Mouse (Mus musculus) hindbrain, embryonic 12.5 days (tissue): ENCODE measurements around the gene Zfp941. TPM values are rescaled to one million over a fixed set of nuclear protein-coding genes. Genes with fewer than 3 reads are reported as not detected.

Experiments
- ATAC-seq: fragments of 200-750 bp; cut with Nextera tagmentation; 2 replicates; pipeline ENCODE4 v1.8.0; 2017; ENCODE audit warnings: moderate TSS enrichment; ENCODE audit not compliant: low FRiP score
- H3K27ac ChIP-seq: fragments of 300-500 bp; sonication (generic); 2 replicates; pipeline ENCODE4 v1.5.1; 2016; ENCODE audit warnings: mild to moderate bottlenecking
- H3K27me3 ChIP-seq: fragments of 300-500 bp; sonication (generic); 2 replicates; pipeline ENCODE4 v1.6.1; 2016; ENCODE audit warnings: mild to moderate bottlenecking
- H3K36me3 ChIP-seq: fragments of 300-500 bp; sonication (generic); 2 replicates; pipeline ENCODE4 v1.6.1; 2016; ENCODE audit warnings: mild to moderate bottlenecking
- H3K4me1 ChIP-seq: fragments of 300-500 bp; sonication (generic); 2 replicates; pipeline ENCODE4 v1.6.1; 2016
- H3K4me2 ChIP-seq: fragments of 300-500 bp; sonication (generic); replicated peaks from 2 replicates; pipeline ENCODE4 v1.6.1; 2016; ENCODE audit warnings: mild to moderate bottlenecking
- H3K4me3 ChIP-seq: fragments of 300-500 bp; sonication (generic); 2 replicates; pipeline ENCODE4 v1.5.1; 2016; ENCODE audit warnings: mild to moderate bottlenecking
- H3K9ac ChIP-seq: fragments of 300-500 bp; sonication (generic); 2 replicates; pipeline ENCODE4 v1.6.1; 2016; ENCODE audit warnings: mild to moderate bottlenecking, moderate library complexity
- H3K9me3 ChIP-seq: fragments of 300-500 bp; sonication (generic); replicated peaks from 2 replicates; pipeline ENCODE4 v1.6.1; 2016; ENCODE audit warnings: mild to moderate bottlenecking
- WGBS: fragments of 180-500 bp; shearing (Covaris S2); methylation state at CpG from one replicate; pipeline ENCODE4 v1.1.7; 2016; 5-methylcytosine and 5-hydroxymethylcytosine counted together
- polyA plus RNA-seq: library from polyadenylated mRNA; unstranded; fragments of >200 nt; fragmentation: Nextera tagmentation; extraction: Ambion mirVana; gene quantifications from 2 replicates; pipeline ENCODE4 v1.2.1, GENCODE M21; 2016

Zfp941 gene
- 12.3 and 13.4 TPM in 2 replicates for polyA plus RNA-seq

DNA sequence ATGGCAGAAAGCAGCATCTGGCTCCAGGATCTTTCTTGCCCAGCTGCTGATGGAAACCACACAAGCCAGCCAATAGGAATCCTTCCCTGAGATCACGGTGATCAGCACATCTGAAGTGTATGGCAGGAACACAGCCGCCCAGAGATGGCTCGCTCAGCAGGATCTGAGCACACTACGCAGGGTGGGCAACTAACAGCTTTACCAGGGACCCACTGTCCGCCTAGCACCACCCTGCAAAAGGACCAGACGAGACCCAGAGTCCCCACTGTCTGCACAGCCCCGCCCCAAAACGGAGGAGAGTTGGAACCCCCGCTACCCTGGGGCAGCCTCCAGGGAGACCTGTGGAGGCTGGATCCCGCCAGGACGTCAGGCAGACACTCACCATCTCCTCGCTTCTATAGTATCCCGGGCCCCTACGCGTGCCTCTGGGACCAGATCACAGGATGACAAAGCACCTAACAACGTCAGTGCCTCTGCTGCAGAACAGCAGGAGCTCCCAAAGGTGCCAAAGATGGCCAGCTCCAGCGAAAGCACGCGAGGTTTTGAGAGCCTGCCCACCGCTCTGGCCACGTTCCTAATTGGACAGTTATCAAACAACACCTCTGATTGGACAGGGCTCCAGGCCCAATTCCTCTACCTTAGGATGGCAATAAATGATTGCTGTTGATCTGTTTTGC lies at the start of gene Zfp941:
TSS of gene Zfp941 (minus strand) at position 526 of the 677 bp plus-strand sequence.
- Histone ChIP-seq H3K4me3 (peak within 1 kb of the TSS; percentile 55), H3K27ac (peak within 1 kb of the TSS; percentile 83), H3K4me2 (peak within 1 kb of the TSS; percentile 65), H3K36me3 (no peaks in the 10 kb centered on the region), H3K9me3 (no peaks in the 10 kb centered on the region), H3K27me3 (no peaks in the 10 kb centered on the region), H3K4me1 (peaks cover 2% of the 10 kb centered on the region; the same call in 1 of the 2 replicates), H3K9ac (peak within 1 kb of the TSS; percentile 72)
- ATAC-seq = peak; percentile 94
- 3% methylated on average over 21 of the region's 21 CpGs for WGBS

DNA sequence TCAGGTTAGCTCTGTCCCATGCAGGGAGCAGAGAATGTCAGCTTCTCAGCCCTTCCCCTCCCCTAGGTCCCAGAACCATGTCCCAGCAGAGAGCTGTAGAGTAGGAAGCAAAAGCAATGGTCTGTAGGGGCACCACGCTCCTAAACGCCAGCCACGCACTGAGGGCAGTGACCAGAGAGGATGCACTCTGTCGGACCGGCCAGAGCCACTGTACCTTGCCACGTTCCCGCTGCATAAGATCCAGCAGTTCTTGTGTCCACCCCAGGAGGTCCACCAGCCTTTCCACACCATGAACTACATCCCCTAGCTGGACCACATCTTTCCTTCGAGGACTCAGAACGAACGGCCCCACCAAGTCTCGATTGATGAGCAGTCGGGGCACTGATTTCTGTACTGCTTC lies 42.8 kb upstream of the Zfp941 start:
- WGBS = 90% methylated on average over 12 of the region's 12 CpGs
- no peak overlapping the region for H3K9ac ChIP-seq
- H3K27ac ChIP-seq = no peak overlapping the region
- H3K9me3 ChIP-seq = no peaks in the 10 kb centered on the region
- H3K4me1 ChIP-seq = peaks cover under 1% of the 10 kb centered on the region; the same call in 1 of the 2 replicates
- no peak overlapping the region for H3K4me3 ChIP-seq
- H3K27me3 ChIP-seq = no peaks in the 10 kb centered on the region
- no peak overlapping the region for H3K4me2 ChIP-seq
- ATAC-seq = no peak
- H3K36me3 ChIP-seq = peaks cover 61% of the 10 kb centered on the region

DNA sequence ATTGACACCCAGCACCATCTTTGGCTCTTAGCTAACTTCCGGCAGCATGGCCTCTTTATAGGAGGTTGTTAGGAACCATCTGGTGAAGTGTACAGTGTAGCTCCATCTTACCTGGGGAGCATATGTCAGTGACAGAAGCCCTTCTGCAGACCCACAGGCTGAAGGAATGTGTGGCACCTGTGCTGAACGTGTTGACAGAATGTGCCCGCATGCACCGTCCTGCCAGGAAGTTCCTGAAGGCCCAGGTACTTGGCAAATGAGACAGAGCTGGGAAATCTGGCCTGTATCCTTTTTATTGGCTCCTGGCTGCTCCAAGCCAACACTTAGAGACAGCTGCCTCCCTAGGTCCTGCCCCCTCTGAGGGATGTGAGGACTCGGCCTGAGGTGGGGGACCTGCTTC lies 38.8 kb upstream of the Zfp941 start:
- H3K27ac ChIP-seq = no peak overlapping the region
- no peak overlapping the region for H3K4me3 ChIP-seq
- H3K27me3 ChIP-seq = no peaks in the 10 kb centered on the region
- H3K4me1 ChIP-seq = peaks cover 22% of the 10 kb centered on the region
- WGBS = 92% methylated on average over 5 of the region's 5 CpGs
- no peak overlapping the region for H3K4me2 ChIP-seq
- no peak for ATAC-seq
- no peak overlapping the region for H3K9ac ChIP-seq
- peaks cover 63% of the 10 kb centered on the region for H3K36me3 ChIP-seq
- H3K9me3 ChIP-seq = no peaks in the 10 kb centered on the region

DNA sequence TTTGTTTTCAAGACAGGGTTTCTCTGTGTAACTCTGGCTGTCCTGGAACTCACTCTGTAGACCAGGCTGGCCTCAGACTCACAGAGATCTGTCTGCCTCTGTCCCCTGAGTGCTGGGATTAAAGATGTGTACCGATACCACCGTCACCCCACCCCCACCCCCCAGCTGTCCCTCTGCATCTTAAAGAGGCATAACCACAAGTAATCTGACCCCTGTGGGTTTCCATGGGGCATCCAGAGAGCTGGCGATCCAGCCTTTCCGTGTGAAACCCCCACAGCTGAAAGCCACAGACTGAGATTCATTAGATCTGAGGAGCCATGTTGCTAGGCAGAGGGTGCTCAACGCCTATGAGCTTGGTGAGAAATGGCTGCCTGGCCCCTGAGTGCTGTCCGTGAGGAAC lies 38.0 kb upstream of the Zfp941 start:
- no peak overlapping the region for H3K4me2 ChIP-seq
- H3K4me1 ChIP-seq = peaks cover 29% of the 10 kb centered on the region
- no peak overlapping the region for H3K27ac ChIP-seq
- no peak for ATAC-seq
- H3K27me3 ChIP-seq = no peaks in the 10 kb centered on the region
- no peak overlapping the region for H3K4me3 ChIP-seq
- peaks cover 63% of the 10 kb centered on the region for H3K36me3 ChIP-seq
- no peaks in the 10 kb centered on the region for H3K9me3 ChIP-seq
- 68% methylated on average over 6 of the region's 6 CpGs for WGBS
- H3K9ac ChIP-seq = no peak overlapping the region

DNA sequence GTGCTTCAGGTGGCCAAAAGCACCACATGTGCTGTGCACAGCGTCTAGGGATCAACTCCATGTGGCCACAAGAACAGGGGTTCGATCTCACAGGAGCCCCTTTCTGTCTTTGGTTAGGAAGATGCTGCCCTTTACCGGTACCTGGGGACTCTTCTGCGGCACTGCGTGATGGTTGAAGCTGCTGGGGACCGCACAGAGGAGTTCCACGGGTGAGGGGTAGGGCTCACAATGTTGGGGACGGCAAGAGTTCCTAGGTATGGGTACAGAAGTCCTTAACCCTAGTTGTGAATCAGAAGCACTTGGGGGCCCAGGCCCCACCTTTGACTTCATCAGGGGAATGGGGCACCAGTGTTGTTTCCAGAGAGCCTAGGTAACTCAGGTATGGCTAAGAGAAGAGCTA lies 36.8 kb upstream of the Zfp941 start:
- peaks cover 63% of the 10 kb centered on the region for H3K36me3 ChIP-seq
- peak overlapping the region; percentile 75 for H3K4me3 ChIP-seq
- no peak for ATAC-seq
- H3K9ac ChIP-seq = peak overlapping the region; percentile 95
- H3K4me2 ChIP-seq = peak overlapping the region; percentile 99
- H3K4me1 ChIP-seq = peaks cover 31% of the 10 kb centered on the region
- H3K27ac ChIP-seq = no peak overlapping the region
- H3K9me3 ChIP-seq = no peaks in the 10 kb centered on the region
- no peaks in the 10 kb centered on the region for H3K27me3 ChIP-seq
- WGBS = 96% methylated on average over 8 of the region's 8 CpGs

DNA sequence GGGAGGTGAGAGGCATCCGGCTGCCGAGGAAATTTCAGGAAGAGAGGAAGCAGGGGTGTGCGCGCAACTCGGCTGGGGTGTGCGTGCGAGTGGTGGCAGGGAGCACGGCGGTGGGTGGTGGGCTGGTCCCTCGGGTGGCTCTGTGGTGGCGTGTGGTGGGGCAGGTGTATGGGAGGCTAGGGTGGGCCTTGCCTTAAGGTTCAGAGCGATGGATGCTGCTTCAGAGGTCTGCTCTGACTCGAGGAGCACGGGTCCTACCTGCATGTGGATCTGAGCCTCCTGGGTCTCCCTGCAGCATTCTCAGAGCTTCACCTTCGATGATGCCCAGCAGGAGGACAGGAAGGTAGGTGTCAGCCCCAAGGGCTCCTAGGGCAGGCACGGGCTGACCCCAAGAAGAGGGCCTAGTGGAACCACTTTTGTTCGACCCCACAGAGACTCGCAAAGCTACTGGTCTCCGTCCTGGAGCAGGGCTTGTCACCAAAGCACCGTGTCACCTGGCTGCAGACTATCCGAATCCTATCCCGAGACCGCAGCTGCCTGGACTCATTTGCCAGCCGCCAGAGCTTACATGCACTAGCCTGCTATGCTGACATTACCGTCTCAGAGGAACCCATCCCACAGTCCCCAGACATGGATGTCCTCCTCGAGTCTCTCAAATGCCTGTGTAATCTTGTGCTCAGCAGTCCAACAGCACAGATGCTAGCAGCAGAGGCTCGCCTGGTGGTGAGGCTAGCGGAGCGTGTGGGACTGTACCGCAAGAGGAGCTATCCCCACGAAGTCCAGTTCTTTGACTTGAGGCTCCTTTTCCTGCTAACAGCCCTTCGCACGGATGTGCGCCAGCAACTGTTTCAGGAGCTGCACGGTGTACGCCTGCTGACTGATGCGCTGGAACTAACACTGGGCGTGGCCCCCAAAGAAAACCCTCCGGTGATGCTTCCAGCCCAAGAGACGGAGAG lies 35.9 kb upstream of the Zfp941 start, which contains the start of gene Bet1l:
TSS of gene Bet1l (minus strand) at position 28 of the 956 bp plus-strand sequence.
- Histone ChIP-seq H3K9me3 (no peaks in the 10 kb centered on the region), H3K9ac (peak within 1 kb of the TSS; percentile 95), H3K27me3 (no peaks in the 10 kb centered on the region), H3K4me3 (peak within 1 kb of the TSS; percentile 75), H3K4me2 (peak within 1 kb of the TSS; percentile 99), H3K27ac (peak within 1 kb of the TSS; percentile 90), H3K36me3 (peaks cover 63% of the 10 kb centered on the region), H3K4me1 (peaks cover 31% of the 10 kb centered on the region)
- 37% methylated on average over 40 of the region's 40 CpGs for WGBS
- ATAC-seq = peak; percentile 62

DNA sequence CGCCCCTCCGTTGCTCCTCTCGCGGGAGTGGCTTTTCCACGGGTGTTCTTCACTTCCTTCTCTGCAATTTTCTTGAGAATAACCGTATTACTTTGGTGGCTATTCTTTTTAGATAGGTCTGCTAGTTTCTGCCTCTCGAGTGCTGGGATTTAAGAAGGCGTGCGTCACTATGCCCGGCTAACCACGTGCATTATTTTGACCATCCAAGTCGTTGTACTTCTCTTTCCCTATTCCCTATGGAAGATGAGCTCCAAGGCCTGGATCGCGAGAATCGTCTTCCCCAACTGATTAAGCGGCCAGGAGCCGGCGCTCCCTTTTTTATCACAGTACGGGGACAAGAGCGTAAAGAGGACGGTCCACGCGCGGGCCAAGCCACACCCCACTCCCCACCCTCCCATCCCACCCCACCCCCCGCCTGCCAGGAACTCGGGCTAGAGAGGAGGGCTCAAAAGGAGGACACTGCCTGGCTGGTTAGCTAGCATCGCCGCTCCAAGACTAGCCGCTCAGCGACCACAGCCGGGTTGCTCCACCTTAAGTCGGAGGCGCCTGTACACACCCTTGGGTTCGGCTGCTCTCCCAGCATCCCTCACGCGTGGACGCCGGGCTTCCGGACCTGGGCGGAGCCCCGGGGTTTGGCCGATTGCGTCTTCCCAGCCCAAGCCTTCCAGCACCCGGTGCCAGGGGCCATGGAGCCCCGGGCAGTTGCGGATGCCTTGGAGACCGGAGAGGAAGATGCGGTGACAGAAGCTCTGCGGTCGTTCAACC lies 35.0 kb upstream of the Zfp941 start, which contains the start of gene Ric8a:
TSS of gene Ric8a (plus strand) at position 173 of the 765 bp plus-strand sequence.
- no peaks in the 10 kb centered on the region for H3K9me3 ChIP-seq
- H3K27me3 ChIP-seq = no peaks in the 10 kb centered on the region
- ATAC-seq = peak; percentile 75
- peaks cover 63% of the 10 kb centered on the region for H3K36me3 ChIP-seq
- peak within 1 kb of the TSS; percentile 90 for H3K27ac ChIP-seq
- peaks cover 31% of the 10 kb centered on the region for H3K4me1 ChIP-seq
- under 1% methylated on average over 50 of the region's 50 CpGs for WGBS
- peak within 1 kb of the TSS; percentile 75 for H3K4me3 ChIP-seq
- peak within 1 kb of the TSS; percentile 95 for H3K9ac ChIP-seq
- peak within 1 kb of the TSS; percentile 99 for H3K4me2 ChIP-seq

DNA sequence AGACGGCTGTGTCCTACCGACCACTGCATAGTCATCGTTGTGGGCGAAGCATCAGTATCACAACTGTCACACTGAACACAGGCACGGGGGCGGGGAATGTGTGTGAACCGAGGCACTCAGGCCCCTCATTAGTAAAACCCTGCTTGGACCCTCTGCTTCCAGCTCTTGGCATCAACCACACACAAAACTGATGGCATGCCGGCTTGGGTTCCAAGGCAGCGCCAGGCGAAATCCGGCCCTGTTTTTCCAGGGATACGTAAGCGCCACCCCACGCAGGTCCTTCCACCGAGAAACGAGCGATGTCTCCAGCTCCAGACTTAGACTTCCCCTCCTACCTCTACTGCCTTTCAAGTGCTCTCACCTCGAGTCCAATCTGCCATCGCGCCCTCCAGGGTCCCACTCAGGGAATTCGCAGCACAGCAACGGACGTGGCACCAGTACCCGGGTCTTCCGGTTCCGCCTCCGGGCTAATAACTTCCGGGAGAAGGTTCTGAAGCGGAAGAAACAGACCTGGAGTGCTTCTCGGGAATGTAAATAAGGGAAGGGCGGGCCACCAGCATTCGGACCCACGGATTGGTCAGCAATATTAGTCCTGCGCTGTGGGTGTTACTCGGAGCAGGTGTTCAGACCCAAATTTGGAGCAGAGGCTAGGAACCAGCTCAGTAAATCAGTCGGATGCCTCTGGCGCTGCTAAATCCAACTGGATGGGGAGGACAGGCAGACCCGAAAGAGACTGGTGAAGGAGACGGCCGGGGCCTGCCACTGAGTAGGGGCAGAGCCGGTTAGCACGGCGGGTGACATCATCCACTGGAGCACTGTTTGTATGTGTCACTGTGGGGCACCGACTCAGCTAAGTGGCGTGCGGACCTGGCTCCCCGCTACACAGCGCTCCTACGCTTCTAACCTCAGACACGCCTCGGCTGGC lies 34.1 kb upstream of the Zfp941 start, which contains the start of gene Gm45785:
TSS of gene Gm45785 (minus strand) at position 472 of the 925 bp plus-strand sequence.
- under 1% methylated on average over 51 of the region's 51 CpGs for WGBS
- no peaks in the 10 kb centered on the region for H3K27me3 ChIP-seq
- H3K9me3 ChIP-seq = no peaks in the 10 kb centered on the region
- peaks cover 31% of the 10 kb centered on the region for H3K4me1 ChIP-seq
- H3K4me2 ChIP-seq = peak within 1 kb of the TSS; percentile 99
- H3K36me3 ChIP-seq = peaks cover 62% of the 10 kb centered on the region
- H3K27ac ChIP-seq = peak within 1 kb of the TSS; percentile 90
- ATAC-seq = peak; percentile 79
- H3K4me3 ChIP-seq = peak within 1 kb of the TSS; percentile 75
- H3K9ac ChIP-seq = peak within 1 kb of the TSS; percentile 95

DNA sequence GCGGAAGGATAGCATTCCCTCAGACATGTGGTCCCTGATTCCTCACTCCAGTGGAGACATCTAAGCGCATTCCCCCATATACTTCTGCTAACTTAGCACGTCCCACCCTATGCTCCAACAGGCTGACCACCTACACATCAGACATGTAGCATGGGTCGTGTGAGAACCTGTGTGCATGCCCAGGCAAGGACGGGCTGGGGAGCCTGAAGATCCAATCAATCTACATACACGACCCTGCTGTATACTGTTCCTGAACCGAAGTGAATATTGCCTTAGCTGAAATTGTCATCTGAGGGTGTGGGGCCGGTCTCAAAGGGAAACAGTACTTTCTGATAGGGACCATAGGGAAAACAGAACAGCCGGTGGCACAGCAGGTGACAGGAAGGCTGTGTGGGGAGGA lies 33.2 kb upstream of the Zfp941 start:
- H3K36me3 ChIP-seq = peaks cover 53% of the 10 kb centered on the region

DNA sequence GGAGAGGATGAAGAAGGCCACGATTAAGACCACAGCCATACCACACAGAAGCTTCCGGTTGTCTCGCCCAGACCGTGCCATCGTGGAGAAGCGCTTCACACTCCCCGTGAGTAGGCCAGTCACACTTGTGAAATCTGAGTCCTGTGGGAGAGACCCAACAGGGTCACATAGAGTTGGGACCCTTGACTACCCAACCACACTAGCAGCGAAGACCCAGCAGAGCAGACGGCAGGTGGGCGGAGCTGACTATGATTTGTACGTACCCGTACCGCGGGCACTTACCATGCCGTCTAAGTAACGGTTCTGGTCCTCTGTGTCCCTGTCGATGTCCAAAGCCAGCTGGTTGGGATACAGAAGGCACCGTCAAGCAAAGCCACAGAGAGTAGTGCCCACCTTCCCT lies 32.5 kb upstream of the Zfp941 start:
- peaks cover 46% of the 10 kb centered on the region for H3K36me3 ChIP-seq
- no peaks in the 10 kb centered on the region for H3K9me3 ChIP-seq
- no peaks in the 10 kb centered on the region for H3K27me3 ChIP-seq
- no peak overlapping the region for H3K4me3 ChIP-seq
- no peak overlapping the region for H3K4me2 ChIP-seq
- peaks cover 28% of the 10 kb centered on the region for H3K4me1 ChIP-seq
- no peak overlapping the region for H3K9ac ChIP-seq
- ATAC-seq = no peak
- 94% methylated on average over 18 of the region's 18 CpGs for WGBS
- H3K27ac ChIP-seq = no peak overlapping the region

More for the DNA sequence above, 33.2 kb upstream of the Zfp941 start:
- Histone ChIP-seq H3K4me3 (peak overlapping the region; percentile 75), H3K4me1 (peaks cover 31% of the 10 kb centered on the region), H3K27me3 (no peaks in the 10 kb centered on the region), H3K4me2 (peak overlapping the region; percentile 99), H3K27ac (no peak overlapping the region), H3K9me3 (no peaks in the 10 kb centered on the region), H3K9ac (peak overlapping the region; percentile 95)
- no peak for ATAC-seq
- 76% methylated on average over 9 of the region's 9 CpGs for WGBS

DNA sequence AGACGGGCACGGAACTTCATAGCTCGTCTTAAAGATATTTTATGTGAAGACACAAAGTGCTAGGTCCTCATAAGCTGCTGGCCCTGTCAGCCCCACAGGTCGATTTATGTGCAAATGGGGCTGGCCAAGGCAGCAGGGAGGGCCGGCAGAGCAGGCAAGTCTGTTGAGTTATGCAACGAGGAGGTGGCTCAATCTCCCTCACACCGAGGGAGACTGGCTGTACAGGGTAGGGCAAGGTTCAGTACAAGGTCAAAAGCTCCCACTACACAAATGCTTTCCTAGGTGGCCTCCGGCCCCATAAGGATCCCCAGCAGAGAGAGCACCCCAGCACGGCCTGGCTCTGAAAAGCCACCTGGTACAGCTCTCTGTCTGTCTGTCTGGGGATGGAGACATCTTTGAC lies 31.4 kb upstream of the Zfp941 start:
- WGBS = 95% methylated on average over 9 of the region's 9 CpGs
- H3K27me3 ChIP-seq = no peaks in the 10 kb centered on the region
- no peak overlapping the region for H3K27ac ChIP-seq
- H3K4me1 ChIP-seq = peaks cover 17% of the 10 kb centered on the region
- ATAC-seq = no peak
- H3K36me3 ChIP-seq = peaks cover 35% of the 10 kb centered on the region
- no peak overlapping the region for H3K4me3 ChIP-seq
- no peak overlapping the region for H3K4me2 ChIP-seq
- no peaks in the 10 kb centered on the region for H3K9me3 ChIP-seq
- no peak overlapping the region for H3K9ac ChIP-seq
